Mouse (Mus musculus): ENCODE results near the gene Popdc2. TPM values are rescaled to one million over a fixed set of nuclear protein-coding genes. Genes with fewer than 3 reads are reported as not detected.
A peak's percentile ranks its signal among the peaks of the same experiment; 100 is the strongest.

Popdc2 gene
- total RNA-seq, 1 experiment from 2014 or later = 4.9 TPM

- DNase-seq = peak; percentile 31
Observed at GRCm38 (mm10) chr16:38400311-38400960, 38.4 kb downstream of the Popdc2 start.

- no peak for DNase-seq
Observed at GRCm38 (mm10) chr16:38401468-38401867, 39.5 kb downstream of the Popdc2 start.

GRCm38 (mm10) chr16:38403639-38404038 is 41.6 kb downstream of the Popdc2 start:
- DNase-seq = no peak

GRCm38 (mm10) chr16:38406293-38406692 is 44.3 kb downstream of the Popdc2 start:
- no peak for DNase-seq

GRCm38 (mm10) chr16:38406708-38407107 is 44.7 kb downstream of the Popdc2 start:
- DNase-seq = no peak

- DNase-seq = no peak
Observed at GRCm38 (mm10) chr16:38407584-38407983, 45.6 kb downstream of the Popdc2 start.

- DNase-seq = no peak
Observed at GRCm38 (mm10) chr16:38408416-38408815, 46.4 kb downstream of the Popdc2 start.

GRCm38 (mm10) chr16:38414953-38415352 is 52.9 kb downstream of the Popdc2 start:
- DNase-seq = no peak

GRCm38 (mm10) chr16:38425374-38425773 is 63.4 kb downstream of the Popdc2 start:
- no peak for DNase-seq

- no peak for DNase-seq
Observed at GRCm38 (mm10) chr16:38425799-38426198, 63.8 kb downstream of the Popdc2 start.

Other genes starting within 250 kb of the Popdc2 start
- gene Nr1i2, start 67.4 kb upstream of the Popdc2 start, total RNA-seq (2021) = 0.79 and 5.3 TPM in 2 replicates
- gene Maats1, start 20.1 kb upstream of the Popdc2 start, total RNA-seq (2021) = 0.48 and 0.53 TPM in 2 replicates
- gene Cox17, start 15.2 kb upstream of the Popdc2 start, total RNA-seq (2021) = 474 and 521 TPM in 2 replicates
- gene Gm21987, start 15.2 kb upstream of the Popdc2 start, total RNA-seq (2021) = not detected in 2 replicates
- gene Pla1a, start 70.9 kb downstream of the Popdc2 start, total RNA-seq (2021) = 21.4 and 27.2 TPM in 2 replicates
- 41.2 and 42.2 TPM in 2 replicates for gene Adprh, start 90.5 kb downstream of the Popdc2 start, total RNA-seq (2021)
- gene Cd80, start 93.4 kb downstream of the Popdc2 start, total RNA-seq (2021) = 0.56 and 2.0 TPM in 2 replicates
- 46.2 and 46.5 TPM in 2 replicates for gene Timmdc1, start 160.5 kb downstream of the Popdc2 start, total RNA-seq (2021)
- gene Poglut1, start 188.0 kb downstream of the Popdc2 start, total RNA-seq (2021) = 22.5 and 25.4 TPM in 2 replicates
- gene Tmem39a, start 196.5 kb downstream of the Popdc2 start, total RNA-seq (2021) = 55.7 and 74.0 TPM in 2 replicates

All from adrenal gland, postnatal 14 days (tissue).